Mouse (Mus musculus) layer of hippocampus, postnatal 25 days (tissue): ENCODE measurements around the gene Fam13a. TPM values are rescaled to one million over a fixed set of nuclear protein-coding genes. Genes with fewer than 3 reads are reported as not detected.

Experiments used
- DNase-seq, 2 experiments: peaks; one replicate each; pipeline ENCODE4 v3.0.0; 2022; ENCODE audit warnings: mixed read lengths in 2 of 2, low spot score in 1 of 2; ENCODE audit errors: extremely low spot score in 1 of 2
- total RNA-seq, 2 experiments: library from RNA; stranded (reverse); gene quantifications; 2 replicates each; pipeline ENCODE4 v1.2.3; 2021

The Fam13a gene
- total RNA-seq: 10 to 100 TPM; 15.6 to 17.4 TPM

- DNase-seq: peak; percentile 45 to 54
Measured at GRCm38 (mm10) chr6:59024164-59024724, at the start of gene Fam13a. Gene Fam13a, minus strand, starts transcription at chr6:59024549.

DNA sequence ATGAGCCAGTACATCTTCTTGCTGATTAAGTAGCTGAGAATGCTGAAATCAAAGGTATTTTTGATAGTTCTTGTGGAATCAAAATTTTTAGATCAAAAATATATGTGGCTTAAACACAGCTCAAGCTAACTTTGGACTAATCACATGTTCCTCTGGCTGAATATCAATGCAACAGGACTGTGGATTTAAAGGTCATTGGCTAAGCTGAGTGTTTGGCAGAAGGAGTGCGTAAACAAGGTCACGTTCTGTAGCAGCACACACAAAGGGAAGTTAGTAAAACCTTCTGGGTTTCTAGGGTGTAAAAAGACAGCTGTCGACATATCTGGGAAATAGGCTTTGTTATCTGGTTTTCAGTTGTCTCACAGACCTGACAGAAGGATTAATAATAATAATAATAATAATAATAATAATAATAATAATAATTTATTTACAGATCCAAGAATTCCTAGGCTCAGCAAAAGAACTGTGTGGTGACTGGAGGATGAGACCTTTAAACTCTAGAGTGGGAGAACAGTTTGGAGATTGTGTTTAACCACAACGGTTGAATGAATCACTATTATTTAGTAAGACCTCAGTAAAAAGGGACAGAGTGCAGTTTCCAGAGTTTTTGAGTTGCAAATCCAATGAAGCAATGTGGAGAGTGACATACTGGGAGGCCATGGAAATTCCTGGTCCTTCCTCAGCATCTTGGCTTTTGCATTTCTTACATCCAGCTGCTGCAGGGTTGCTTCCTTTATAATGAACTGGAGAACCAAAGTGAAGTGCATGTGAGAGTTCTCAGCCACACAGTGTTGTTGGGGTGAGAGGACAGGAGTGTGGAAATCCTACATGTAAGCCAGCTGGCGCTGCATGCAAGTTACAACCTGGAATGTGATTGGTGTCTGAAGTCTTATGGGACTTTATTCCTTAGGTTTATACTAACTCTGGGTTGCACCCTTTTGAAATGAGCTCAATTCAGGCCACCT lies 48.0 kb upstream of the Fam13a start:
- DNase-seq: no peak

DNA sequence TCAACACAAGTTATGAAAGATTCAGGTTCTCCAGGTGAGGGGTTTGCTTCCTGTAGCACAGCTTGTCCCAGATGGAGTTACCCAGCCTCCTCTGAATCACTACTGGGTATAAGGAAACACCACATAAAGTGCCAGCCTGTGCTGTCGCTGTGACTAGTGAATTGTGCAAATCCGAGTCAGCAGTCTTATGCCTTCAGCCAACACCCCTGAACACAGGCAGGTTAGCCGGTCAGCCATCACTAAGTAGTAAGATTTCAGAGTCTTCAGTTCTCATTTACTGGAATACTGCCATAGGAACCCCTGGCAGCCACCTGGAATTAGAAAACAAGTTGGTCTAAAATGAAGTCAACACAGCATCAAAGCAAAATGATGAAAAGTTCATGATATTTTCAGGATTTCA lies 47.3 kb upstream of the Fam13a start:
- no peak for DNase-seq

- no peak for DNase-seq
Measured at GRCm38 (mm10) chr6:59068187-59068586, 43.8 kb upstream of the Fam13a start.

DNA sequence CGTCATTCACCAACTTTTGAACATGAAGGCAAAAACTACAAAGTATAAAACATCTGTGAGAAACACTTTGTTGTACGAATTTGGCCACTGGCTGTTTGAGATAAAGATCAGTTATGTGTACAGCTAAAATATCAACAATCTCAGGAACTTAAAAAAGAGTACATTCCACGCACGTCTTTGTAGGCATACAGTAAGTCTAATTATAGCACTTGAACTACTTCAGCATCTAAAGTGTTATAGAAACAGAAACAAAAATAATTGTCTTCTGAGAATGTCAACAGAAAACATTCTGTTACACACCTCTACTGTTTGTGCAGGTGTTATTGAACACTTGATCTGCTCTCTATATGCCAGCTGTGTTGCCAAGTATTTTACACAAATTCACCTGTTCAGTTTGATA lies 40.1 kb upstream of the Fam13a start:
- no peak for DNase-seq

- no peak for DNase-seq
Measured at GRCm38 (mm10) chr6:59053232-59053631, 28.9 kb upstream of the Fam13a start.

DNA sequence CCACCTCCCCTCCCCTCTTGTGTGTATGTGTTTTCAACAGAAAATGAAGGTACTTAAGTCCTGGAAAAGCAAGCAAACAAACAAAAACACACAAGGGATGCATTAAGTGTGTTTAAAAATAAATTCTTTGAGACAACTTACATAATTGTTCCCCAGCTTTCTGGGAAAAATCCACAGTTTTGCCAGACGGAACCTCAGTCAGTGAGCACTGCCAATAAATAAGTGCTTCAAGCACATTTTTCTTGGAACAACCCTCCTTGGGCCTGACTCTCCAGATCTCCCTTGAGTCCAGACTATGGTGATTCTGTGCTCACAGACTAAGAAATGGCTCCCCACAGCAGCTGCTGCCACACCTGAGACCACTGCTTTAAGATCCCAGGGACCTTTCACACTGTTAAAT lies 15.4 kb upstream of the Fam13a start:
- DNase-seq: no peak

GRCm38 (mm10) chr6:59032748-59033147 lies 8.4 kb upstream of the Fam13a start:
- DNase-seq: no peak

GRCm38 (mm10) chr6:59031539-59031938 lies 7.2 kb upstream of the Fam13a start:
- no peak for DNase-seq

GRCm38 (mm10) chr6:59030667-59031066 lies 6.3 kb upstream of the Fam13a start:
- no peak for DNase-seq

- DNase-seq: no peak
Measured at GRCm38 (mm10) chr6:59030037-59030436, 5.7 kb upstream of the Fam13a start.

DNA sequence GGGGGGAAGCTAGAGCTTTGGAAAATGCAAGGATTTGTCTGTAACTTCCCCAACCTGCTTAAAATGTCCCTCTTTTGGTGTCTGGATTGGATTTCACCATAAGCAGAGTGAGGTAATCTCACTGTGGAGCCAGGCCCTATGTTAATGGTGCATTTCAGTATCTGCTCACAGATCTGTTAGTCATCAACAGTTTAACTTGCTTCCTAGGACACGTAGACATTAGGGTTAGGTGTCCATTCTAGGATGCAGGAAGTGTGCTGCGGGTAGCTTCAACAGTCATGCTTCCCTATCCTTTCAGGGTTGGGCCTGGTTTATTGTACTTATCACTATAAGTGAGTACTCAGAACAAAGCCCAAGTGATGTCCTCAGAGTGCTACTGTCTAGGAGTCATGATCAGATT lies 4.5 kb upstream of the Fam13a start:
- DNase-seq: no peak

- DNase-seq: no peak
Measured at GRCm38 (mm10) chr6:59024806-59025205, 457 bp upstream of the Fam13a start.

- DNase-seq: no peak
Measured at GRCm38 (mm10) chr6:59023455-59024163, 740 bp downstream of the Fam13a start.

GRCm38 (mm10) chr6:59022621-59023020 lies 1.7 kb downstream of the Fam13a start:
- DNase-seq: no peak

- DNase-seq: peak in 1 of 2 experiments; percentile 28
Measured at GRCm38 (mm10) chr6:59020346-59020745, 4.0 kb downstream of the Fam13a start.

GRCm38 (mm10) chr6:59019847-59020246 lies 4.5 kb downstream of the Fam13a start:
- DNase-seq: no peak

DNA sequence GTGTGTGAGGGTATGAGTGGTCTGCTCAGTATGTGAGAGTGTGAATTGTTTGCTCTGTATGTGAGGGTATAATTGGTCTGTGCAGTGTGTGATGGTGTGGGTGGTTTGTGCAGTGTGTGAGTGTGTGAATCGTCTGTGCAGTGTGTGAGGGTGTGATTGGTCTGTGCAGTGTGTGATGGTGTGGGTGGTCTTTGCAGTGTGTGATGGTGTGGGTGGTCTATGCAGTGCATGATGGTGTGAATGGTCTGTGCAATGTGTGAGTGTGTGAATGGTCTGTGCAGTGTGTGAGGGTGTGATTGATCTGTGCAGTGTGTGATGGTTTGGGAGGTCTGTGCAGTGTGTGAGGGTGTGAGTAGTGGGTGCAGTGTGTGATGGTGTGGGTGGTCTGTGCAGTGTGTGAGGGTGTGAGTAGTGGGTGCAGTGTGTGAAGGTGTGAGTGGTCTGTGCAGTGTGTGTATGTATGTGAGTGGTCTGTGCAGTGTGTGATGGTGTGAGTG lies 8.0 kb downstream of the Fam13a start:
- DNase-seq: no peak

DNA sequence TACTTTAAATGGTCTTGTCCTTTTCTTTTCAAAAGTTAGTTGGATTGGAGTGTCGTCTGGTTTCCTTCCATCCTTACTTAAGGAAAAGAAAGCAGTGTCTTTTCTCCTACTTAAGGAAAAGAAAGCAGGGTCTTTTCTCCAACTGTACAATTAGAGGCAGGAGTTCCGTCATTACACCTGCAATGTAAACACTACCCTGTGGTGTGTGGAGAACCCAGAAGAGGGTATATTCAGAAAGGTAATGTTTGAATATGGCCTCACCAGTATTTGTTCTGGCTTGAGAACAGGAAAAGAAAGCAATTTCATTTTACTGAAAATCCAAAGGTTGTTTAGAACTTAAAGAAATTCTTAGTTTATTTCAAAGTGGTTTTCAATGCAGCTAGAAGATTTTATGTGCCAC lies 9.6 kb downstream of the Fam13a start:
- DNase-seq: no peak

- no peak for DNase-seq
Measured at GRCm38 (mm10) chr6:59014088-59014759, 10.1 kb downstream of the Fam13a start.
